17 mouse cellular contexts compared by ENCODE assay signal in genomic region chr5:44801100-44801499, GRCm38 (mm10). TPM values are rescaled to one million over a fixed set of nuclear protein-coding genes. Genes with fewer than 3 reads are reported as not detected.
DNase-seq lines count a peak whose midpoint lies in the region; ATAC-seq and TF ChIP-seq lines count a peak whose summit lies in the region.
"Had no signal": no experiment of that assay in that cellular context is flagged by ENCODE, and none has a peak within 500 bp of the region (broad histone marks: within the 10 kb centered on the region; RNA-seq: fewer than 3 reads in every experiment).

No protein-coding gene starts in this region.

- H3K27me3 ChIP-seq in neural tube, embryonic 15.5 days (replicated peaks): no peaks in the 10 kb centered on the region
- H3K27me3 ChIP-seq in embryonic facial prominence, embryonic 13.5 days: no peaks in the 10 kb centered on the region
- H3K27me3 ChIP-seq in limb, embryonic 14.5 days (ENCODE audit: control insufficient read depth, insufficient read depth, low read length): no peaks in the 10 kb centered on the region
- H3K27me3 ChIP-seq: heart, embryonic 12.5 days; midbrain, embryonic 15.5 days had no signal

- no peaks in the 10 kb centered on the region for H3K36me3 ChIP-seq in neural tube, embryonic 15.5 days
- H3K36me3 ChIP-seq in embryonic facial prominence, embryonic 13.5 days: no peaks in the 10 kb centered on the region
- H3K36me3 ChIP-seq in limb, embryonic 14.5 days (ENCODE audit: control insufficient read depth, insufficient read depth, low read length): no peaks in the 10 kb centered on the region
- H3K36me3 ChIP-seq: heart, embryonic 12.5 days; midbrain, embryonic 15.5 days had no signal

- TF ChIP-seq POLR2A in limb, embryonic 14.5 days (IDR thresholded peaks at IDR 0.05; ENCODE audit: borderline replicate concordance, extremely low read depth, insufficient read depth, insufficient read length): no peak

- no peak overlapping the region for H3K27ac ChIP-seq in neural tube, embryonic 15.5 days (replicated peaks)
- H3K27ac ChIP-seq in embryonic facial prominence, embryonic 13.5 days: peak overlapping the region; percentile 29; the same call in 1 of the 2 replicates
- H3K27ac ChIP-seq in limb, embryonic 14.5 days (replicated peaks; ENCODE audit: low read depth, low read length): peak overlapping the region; percentile 30; the same call in 1 of the 2 replicates
- H3K27ac ChIP-seq: macrophage had no signal

- H3K4me1 ChIP-seq in neural tube, embryonic 15.5 days: peaks cover 23% of the 10 kb centered on the region
- peaks cover 27% of the 10 kb centered on the region for H3K4me1 ChIP-seq in embryonic facial prominence, embryonic 13.5 days
- H3K4me1 ChIP-seq in limb, embryonic 14.5 days (ENCODE audit: control insufficient read depth, insufficient read depth, low read length): peaks cover 26% of the 10 kb centered on the region
- H3K4me1 ChIP-seq: heart, embryonic 12.5 days had no signal

- DNase-seq in neural tube, embryonic 10.5 days (ENCODE audit: extremely low spot score, low spot score): peak; percentile 15
- DNase-seq in limb, embryonic 14.5 days (ENCODE audit: low spot score): peak; percentile 43
- no peak for DNase-seq in spleen, postnatal 36 days (ENCODE audit: low spot score in 2 of 2)
- no peak for DNase-seq in adrenal gland, adult 8-10 months
- no peak for DNase-seq in yolk sac, embryonic 10.5 days (ENCODE audit: low spot score)
- DNase-seq: adrenal gland, postnatal 14 days; cerebellum, adult 8-10 months; heart, postnatal 36 days; kidney, postnatal 25 days; layer of hippocampus, postnatal 36 days; left cerebral cortex, postnatal 4 days; lung, adult 2 months had no signal

- H3K9ac ChIP-seq in neural tube, embryonic 15.5 days (replicated peaks): no peak overlapping the region
- no peak overlapping the region for H3K9ac ChIP-seq in embryonic facial prominence, embryonic 13.5 days
- no peak overlapping the region for H3K9ac ChIP-seq in limb, embryonic 14.5 days (ENCODE audit: low read depth, low read length, severe bottlenecking)
- H3K9ac ChIP-seq: heart, embryonic 12.5 days; midbrain, embryonic 15.5 days had no signal

- no peak for ATAC-seq in neural tube, embryonic 15.5 days (ENCODE audit: low FRiP score)
- no peak; the same call in 1 of the 2 replicates for ATAC-seq in embryonic facial prominence, embryonic 13.5 days (ENCODE audit: insufficient number of reproducible peaks, insufficient read depth, low FRiP score, low TSS enrichment, low read depth)
- no peak for ATAC-seq in limb, embryonic 14.5 days (ENCODE audit: low FRiP score, low read depth)
- ATAC-seq: midbrain, embryonic 15.5 days had no signal

- no peak overlapping the region for H3K4me3 ChIP-seq in neural tube, embryonic 15.5 days (replicated peaks)
- H3K4me3 ChIP-seq in embryonic facial prominence, embryonic 13.5 days: no peak overlapping the region
- no peak overlapping the region for H3K4me3 ChIP-seq in limb, embryonic 14.5 days (replicated peaks; ENCODE audit: low read length)
- H3K4me3 ChIP-seq: heart, embryonic 12.5 days; midbrain, embryonic 15.5 days had no signal

- H3K9me3 ChIP-seq in neural tube, embryonic 15.5 days (replicated peaks): no peaks in the 10 kb centered on the region
- H3K9me3 ChIP-seq in embryonic facial prominence, embryonic 13.5 days: no peaks in the 10 kb centered on the region
- H3K9me3 ChIP-seq in limb, embryonic 14.5 days (ENCODE audit: control insufficient read depth, low read length): no peaks in the 10 kb centered on the region
- H3K9me3 ChIP-seq: heart, embryonic 12.5 days; midbrain, embryonic 15.5 days had no signal

- H3K4me2 ChIP-seq in neural tube, embryonic 15.5 days: no peak overlapping the region
- H3K4me2 ChIP-seq in embryonic facial prominence, embryonic 13.5 days: no peak overlapping the region
- no peak overlapping the region for H3K4me2 ChIP-seq in limb, embryonic 14.5 days (replicated peaks; ENCODE audit: low read depth, low read length, severe bottlenecking)
- H3K4me2 ChIP-seq: heart, embryonic 12.5 days; midbrain, embryonic 15.5 days had no signal

- 41% methylated on average over 3 of the region's 3 CpGs for WGBS in neural tube, embryonic 15.5 days
- WGBS in embryonic facial prominence, embryonic 13.5 days: 12% methylated on average over 3 of the region's 3 CpGs
- 7% methylated on average over 3 of the region's 3 CpGs for WGBS in limb, embryonic 14.5 days

RNA-seq across cellular contexts. Expression of gene Ldb2, which starts 1.6 kb away (rescaled TPM):
- 68.9 and 76.7 TPM in 2 replicates for polyA plus RNA-seq in neural tube, embryonic 15.5 days (2015; fragmentation: Nextera tagmentation; extraction: Ambion mirVana)
- polyA plus RNA-seq in embryonic facial prominence, embryonic 13.5 days (2015; fragmentation: Nextera tagmentation; extraction: Ambion mirVana): 53.5 and 61.3 TPM in 2 replicates
- polyA plus RNA-seq in limb, embryonic 14.5 days (2012; rRNA removed): 59.2 and 64.4 TPM in 2 replicates
- 59.5 and 76.6 TPM in 2 replicates for polyA plus RNA-seq in limb, embryonic 14.5 days (2014; fragmentation: Nextera tagmentation; extraction: Ambion mirVana)
- 10 to 100 TPM; 20.5 to 36.8 (median 26.7) TPM for total RNA-seq in adrenal gland, adult 8-10 months (2022)
- polyA plus RNA-seq: macrophage had no signal

Comparison
In these comparisons a context has a peak if more than half of its experiments do, and no peak if none do; other contexts are left out.
1. DNase-seq: peak in neural tube, embryonic 10.5 days (single experiment) and limb, embryonic 14.5 days (single experiment); none in spleen, postnatal 36 days (0 of 2), adrenal gland, adult 8-10 months (single experiment) and yolk sac, embryonic 10.5 days (single experiment).